Mouse (Mus musculus) embryonic facial prominence, embryonic 10.5 days (tissue): ENCODE measurements at regions not wholly inside any gene's neighbourhood (a gene's known extent, or its start where the extent isn't known, plus 50 kb on each side); places are given as distances from the start of the nearest gene placed in this dataset.
A peak's percentile ranks its signal among the peaks of the same experiment; 100 is the strongest.

Experiments used
- DNase-seq: peaks from one replicate; pipeline ENCODE4 v3.0.0-alpha.2; 2017; ENCODE audit warnings: low spot score
- H3K27ac ChIP-seq: fragments of 300-500 bp; sonication (generic); replicated peaks from 2 replicates; pipeline ENCODE4 v1.5.1; 2016; ENCODE audit warnings: mild to moderate bottlenecking
- H3K27me3 ChIP-seq: fragments of 300-500 bp; sonication (generic); replicated peaks from 2 replicates; pipeline ENCODE4 v1.6.1; 2016; ENCODE audit warnings: low read depth, mild to moderate bottlenecking; ENCODE audit not compliant: poor library complexity, severe bottlenecking
- H3K36me3 ChIP-seq: fragments of 300-500 bp; sonication (generic); replicated peaks from 2 replicates; pipeline ENCODE4 v1.6.1; 2016; ENCODE audit warnings: mild to moderate bottlenecking, moderate library complexity
- H3K4me1 ChIP-seq: fragments of 300-500 bp; sonication (generic); 2 replicates; pipeline ENCODE4 v1.6.1; 2016
- H3K4me3 ChIP-seq: fragments of 300-500 bp; sonication (generic); 2 replicates; pipeline ENCODE4 v1.5.1; 2016; ENCODE audit warnings: mild to moderate bottlenecking, moderate library complexity
- H3K9me3 ChIP-seq: fragments of 300-500 bp; sonication (generic); 2 replicates; pipeline ENCODE4 v1.6.1; 2016; ENCODE audit warnings: mild to moderate bottlenecking
- WGBS: fragments of 180-500 bp; shearing (Covaris S2); methylation state at CpG from one replicate; pipeline ENCODE4 v1.1.7; 2016; 5-methylcytosine and 5-hydroxymethylcytosine counted together

DNA sequence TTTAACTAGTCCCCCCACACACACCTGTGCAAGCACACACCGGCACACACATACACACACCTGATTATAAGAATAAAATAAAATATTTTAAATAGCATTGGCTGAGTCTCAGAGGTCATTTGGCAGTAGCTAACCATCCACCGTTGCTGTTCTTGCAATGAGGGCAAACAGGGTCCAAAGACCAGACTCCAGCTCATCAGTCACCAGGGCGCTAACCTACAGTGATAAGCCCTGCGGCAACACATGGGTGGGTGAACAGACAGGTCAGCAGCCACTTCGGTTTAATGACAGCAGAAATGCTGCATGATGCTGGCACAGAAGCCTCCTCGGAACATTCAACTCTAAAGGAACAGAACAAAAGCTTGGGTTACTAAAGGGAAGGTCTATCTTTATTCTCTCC lies 54.9 kb downstream of the Tas2r134 start:
- DNase-seq: no peak
- Histone ChIP-seq H3K36me3 (no peaks in the 10 kb centered on the region), H3K4me3 (no peak overlapping the region), H3K27me3 (no peaks in the 10 kb centered on the region), H3K27ac (no peak overlapping the region), H3K4me1 (peaks cover 19% of the 10 kb centered on the region), H3K9me3 (no peaks in the 10 kb centered on the region)
- WGBS: 90% methylated on average over 6 of the region's 6 CpGs

DNA sequence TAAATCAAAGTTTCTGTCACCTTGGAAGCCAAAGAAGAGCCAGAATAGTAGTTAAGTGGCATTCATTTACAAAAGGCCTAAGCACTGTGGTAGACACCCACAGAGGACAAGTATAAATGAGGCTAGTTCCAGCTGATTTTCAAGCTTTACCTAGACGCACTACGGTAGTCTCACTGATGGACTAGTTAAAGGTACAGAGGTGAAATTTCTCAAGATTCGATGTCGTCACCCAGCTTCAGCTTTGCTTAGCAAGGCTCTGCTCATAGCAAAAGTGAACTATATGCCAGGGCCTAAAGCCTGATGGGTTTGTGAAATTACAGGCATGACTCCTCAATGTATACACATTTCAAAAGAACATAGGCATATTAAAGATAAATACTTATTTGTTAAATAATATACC lies 55.4 kb downstream of the Tas2r134 start:
- no peaks in the 10 kb centered on the region for H3K27me3 ChIP-seq
- 95% methylated on average over 4 of the region's 4 CpGs for WGBS

DNA sequence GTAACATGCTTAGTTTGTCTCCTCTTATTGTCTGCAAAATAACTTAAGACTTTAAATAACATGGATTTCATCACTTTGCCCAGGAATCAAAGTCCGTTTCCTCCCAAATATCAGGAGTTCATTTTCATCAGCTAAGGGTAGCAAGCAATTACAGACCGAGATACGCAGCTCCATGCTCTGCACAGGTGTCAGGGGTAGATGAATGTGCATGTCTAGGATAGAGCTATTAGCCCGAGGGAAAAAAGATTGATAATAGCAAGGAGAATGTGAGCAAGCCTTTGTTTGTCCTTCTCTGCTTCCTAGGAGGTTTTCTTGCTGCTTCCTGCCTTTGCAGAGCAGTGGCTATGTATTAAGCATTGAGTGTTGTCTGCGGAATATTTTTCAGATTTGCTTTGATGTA lies 77.8 kb downstream of the Tas2r134 start:
- 0 out of 2 replicates have a peak, but pooled peaks cover 4% of the 10 kb centered on the region for H3K4me1 ChIP-seq
- H3K4me3 ChIP-seq: no peak overlapping the region
- no peaks in the 10 kb centered on the region for H3K27me3 ChIP-seq
- 76% methylated on average over 5 of the region's 5 CpGs for WGBS
- no peaks in the 10 kb centered on the region for H3K36me3 ChIP-seq
- no peaks in the 10 kb centered on the region for H3K9me3 ChIP-seq
- no peak overlapping the region for H3K27ac ChIP-seq
- no peak for DNase-seq

More for the DNA sequence above, 55.4 kb downstream of the Tas2r134 start:
- peaks cover 21% of the 10 kb centered on the region for H3K4me1 ChIP-seq
- no peaks in the 10 kb centered on the region for H3K9me3 ChIP-seq
- no peak overlapping the region for H3K4me3 ChIP-seq
- H3K27ac ChIP-seq: no peak overlapping the region
- H3K36me3 ChIP-seq: no peaks in the 10 kb centered on the region
- DNase-seq: no peak

DNA sequence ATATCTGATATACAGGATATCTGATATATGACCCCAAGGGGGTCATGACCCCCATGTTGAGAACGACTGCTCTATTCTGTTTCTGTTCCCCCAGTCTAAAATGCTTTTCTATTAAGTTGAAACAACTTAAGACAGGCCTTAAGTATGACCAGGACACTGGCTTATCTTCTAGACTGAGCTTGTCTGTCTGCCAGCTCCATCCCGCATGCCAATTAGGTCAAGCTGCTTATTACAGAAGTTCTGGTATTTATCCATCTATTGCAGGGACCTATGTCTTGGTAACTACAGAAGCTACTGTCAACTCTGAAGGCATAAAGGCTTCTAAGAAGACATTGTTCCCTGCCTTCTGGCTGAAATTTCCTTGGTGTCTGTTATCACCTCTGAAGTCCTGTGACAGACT lies 81.4 kb downstream of the Tas2r134 start:
- no peak for DNase-seq
- Histone ChIP-seq H3K9me3 (no peaks in the 10 kb centered on the region), H3K36me3 (no peaks in the 10 kb centered on the region), H3K4me3 (no peak overlapping the region), H3K27ac (no peak overlapping the region), H3K4me1 (0 out of 2 replicates have a peak, but pooled peaks cover 4% of the 10 kb centered on the region), H3K27me3 (no peaks in the 10 kb centered on the region)
- WGBS: 71% methylated on average over 2 of the region's 2 CpGs

DNA sequence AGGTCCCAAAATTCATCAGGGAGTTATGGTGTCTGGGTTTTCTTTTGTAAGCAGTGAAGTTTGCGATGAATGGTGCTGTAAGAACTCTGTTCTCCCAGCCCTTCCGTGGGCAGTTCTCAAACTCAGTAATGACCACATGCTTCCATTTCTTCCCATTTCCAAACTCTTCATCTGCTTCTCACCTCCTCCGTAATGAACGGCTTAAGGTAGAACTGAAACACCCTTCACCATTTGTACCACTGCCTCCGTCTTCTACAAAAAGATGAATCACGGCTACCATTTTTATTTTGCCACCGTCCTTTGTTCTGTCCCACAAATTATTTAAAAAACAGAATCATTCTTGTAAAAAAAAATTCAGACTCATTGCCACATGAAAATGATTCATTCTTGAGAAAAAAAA lies 85.3 kb downstream of the Tas2r134 start:
- H3K9me3 ChIP-seq: no peaks in the 10 kb centered on the region
- H3K27ac ChIP-seq: no peak overlapping the region
- no peaks in the 10 kb centered on the region for H3K4me1 ChIP-seq
- H3K27me3 ChIP-seq: no peaks in the 10 kb centered on the region
- no peaks in the 10 kb centered on the region for H3K36me3 ChIP-seq
- no peak overlapping the region for H3K4me3 ChIP-seq
- 93% methylated on average over 7 of the region's 7 CpGs for WGBS
- no peak for DNase-seq

DNA sequence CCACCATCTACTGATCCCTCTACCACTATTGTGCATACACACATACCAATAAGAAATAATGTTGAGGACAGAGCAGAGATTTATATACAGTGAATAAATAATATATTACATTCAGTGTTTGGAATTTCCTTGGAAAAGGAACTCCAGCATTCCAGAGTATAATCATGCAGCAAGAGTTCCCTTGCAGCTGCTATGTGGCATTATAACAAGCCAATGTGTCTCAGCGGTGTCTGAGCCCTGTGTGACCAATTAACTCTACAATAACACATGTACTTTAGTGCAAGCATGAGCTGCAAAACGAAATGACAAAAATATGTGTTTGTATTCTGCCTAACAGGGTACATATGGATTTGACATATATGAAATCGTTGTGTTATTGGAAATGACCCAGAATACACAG lies 103.5 kb downstream of the Tas2r134 start:
- Histone ChIP-seq H3K36me3 (no peaks in the 10 kb centered on the region), H3K27me3 (no peaks in the 10 kb centered on the region), H3K9me3 (no peaks in the 10 kb centered on the region), H3K4me1 (peaks cover 27% of the 10 kb centered on the region), H3K4me3 (no peak overlapping the region), H3K27ac (no peak overlapping the region)
- 70% methylated on average over 3 of the region's 3 CpGs for WGBS
- no peak for DNase-seq

DNA sequence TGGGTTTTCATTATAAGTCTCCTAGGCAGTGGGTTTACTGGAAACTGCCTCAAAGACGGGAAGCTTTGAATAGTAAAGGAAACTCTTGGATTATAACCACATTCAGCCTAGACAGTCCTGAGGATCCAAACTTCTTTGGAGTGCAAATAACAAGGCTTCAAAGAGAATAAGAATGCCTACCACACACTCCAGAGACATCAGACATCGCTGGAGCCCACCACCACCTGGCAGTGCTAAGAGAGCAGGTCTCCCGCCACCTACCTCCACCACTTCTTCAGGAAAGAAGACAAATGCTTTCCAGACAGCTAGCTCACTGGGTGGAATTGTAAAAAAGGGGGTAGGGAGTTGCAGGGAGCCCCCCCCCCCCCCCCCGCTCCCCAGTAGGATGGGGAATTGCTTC lies 104.4 kb downstream of the Tas2r134 start:
- H3K4me1 ChIP-seq: peaks cover 26% of the 10 kb centered on the region
- H3K4me3 ChIP-seq: no peak overlapping the region
- DNase-seq: peak; percentile 17
- H3K27me3 ChIP-seq: no peaks in the 10 kb centered on the region
- 0 out of 2 replicates have a peak overlapping the region, but pooled peaks have one; percentile 44 for H3K27ac ChIP-seq
- WGBS: 48% methylated on average over 4 of the region's 4 CpGs
- no peaks in the 10 kb centered on the region for H3K9me3 ChIP-seq
- no peaks in the 10 kb centered on the region for H3K36me3 ChIP-seq

DNA sequence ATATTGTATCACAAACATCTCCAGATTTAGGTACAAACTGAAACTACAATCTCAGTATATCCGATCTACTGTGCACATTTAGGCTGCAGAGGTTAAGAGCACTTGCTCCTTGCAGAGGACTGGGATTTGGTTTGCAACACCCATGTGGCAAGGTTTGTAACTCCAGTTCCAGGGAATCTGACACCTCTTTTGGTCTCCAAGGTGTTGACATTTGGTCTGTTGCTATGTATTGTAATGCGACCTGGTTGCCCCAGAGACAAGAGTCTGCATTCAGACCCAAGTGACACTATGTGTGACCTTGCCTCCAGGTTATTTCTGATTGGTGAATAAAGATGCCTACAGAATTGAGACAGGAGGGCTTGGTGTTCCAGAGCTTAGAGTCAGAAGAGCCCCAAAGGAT lies 105.0 kb downstream of the Tas2r134 start:
- no peak overlapping the region; the same call in 1 of the 2 replicates for H3K27ac ChIP-seq
- H3K27me3 ChIP-seq: no peaks in the 10 kb centered on the region

DNA sequence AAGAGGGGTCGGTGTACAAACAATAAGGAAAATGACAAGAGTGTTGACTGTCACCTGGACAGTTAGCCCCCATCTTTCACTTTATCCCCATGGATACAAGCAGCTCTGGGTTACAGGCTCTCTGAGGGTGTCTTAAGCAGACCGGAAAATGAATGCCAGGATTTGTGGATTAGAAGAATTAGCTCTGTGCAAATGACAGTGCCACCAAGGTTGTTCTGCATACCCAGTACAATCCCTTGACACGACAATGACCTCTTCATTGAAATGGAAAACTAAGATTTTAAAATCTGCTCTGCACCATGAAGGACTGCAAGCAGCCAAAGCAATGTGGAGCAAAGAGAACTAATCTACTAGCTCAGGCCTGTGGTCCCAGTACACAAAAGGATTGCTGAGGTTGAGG lies 105.9 kb downstream of the Tas2r134 start:
- no peak overlapping the region for H3K4me3 ChIP-seq
- WGBS: 60% methylated on average over 3 of the region's 3 CpGs
- peaks cover 28% of the 10 kb centered on the region for H3K4me1 ChIP-seq
- H3K36me3 ChIP-seq: no peaks in the 10 kb centered on the region
- no peaks in the 10 kb centered on the region for H3K27me3 ChIP-seq
- no peak for DNase-seq
- no peaks in the 10 kb centered on the region for H3K9me3 ChIP-seq
- H3K27ac ChIP-seq: no peak overlapping the region

More for the DNA sequence above, 105.0 kb downstream of the Tas2r134 start:
- H3K4me1 ChIP-seq: peaks cover 28% of the 10 kb centered on the region
- peak; percentile 28 for DNase-seq
- H3K9me3 ChIP-seq: no peaks in the 10 kb centered on the region
- H3K36me3 ChIP-seq: no peaks in the 10 kb centered on the region
- WGBS: 30% methylated on average over 2 of the region's 2 CpGs
- no peak overlapping the region for H3K4me3 ChIP-seq

DNA sequence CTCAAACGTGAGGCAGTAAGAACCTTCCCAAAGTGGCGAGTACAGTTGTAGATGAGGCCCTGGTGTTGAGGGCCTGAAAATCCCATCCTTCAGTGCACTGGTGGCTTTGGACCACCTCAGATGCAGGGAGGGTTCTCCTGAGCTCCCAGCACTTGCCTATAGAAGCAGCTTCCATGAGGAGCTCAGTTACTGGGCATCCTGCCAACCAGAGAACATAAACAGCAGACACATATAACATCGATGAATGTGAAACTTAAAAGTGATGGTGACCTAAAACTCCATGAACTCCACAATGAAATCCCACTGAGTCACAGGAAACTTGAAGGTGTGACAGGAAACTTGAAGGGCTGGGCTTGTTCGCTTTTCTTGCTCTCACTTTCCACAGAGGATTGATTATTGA lies 109.1 kb downstream of the Tas2r134 start:
- Histone ChIP-seq H3K36me3 (no peaks in the 10 kb centered on the region), H3K4me3 (no peak overlapping the region), H3K9me3 (no peaks in the 10 kb centered on the region), H3K4me1 (peaks cover 28% of the 10 kb centered on the region), H3K27me3 (no peaks in the 10 kb centered on the region), H3K27ac (no peak overlapping the region)
- DNase-seq: no peak
- WGBS: 87% methylated on average over 4 of the region's 4 CpGs

DNA sequence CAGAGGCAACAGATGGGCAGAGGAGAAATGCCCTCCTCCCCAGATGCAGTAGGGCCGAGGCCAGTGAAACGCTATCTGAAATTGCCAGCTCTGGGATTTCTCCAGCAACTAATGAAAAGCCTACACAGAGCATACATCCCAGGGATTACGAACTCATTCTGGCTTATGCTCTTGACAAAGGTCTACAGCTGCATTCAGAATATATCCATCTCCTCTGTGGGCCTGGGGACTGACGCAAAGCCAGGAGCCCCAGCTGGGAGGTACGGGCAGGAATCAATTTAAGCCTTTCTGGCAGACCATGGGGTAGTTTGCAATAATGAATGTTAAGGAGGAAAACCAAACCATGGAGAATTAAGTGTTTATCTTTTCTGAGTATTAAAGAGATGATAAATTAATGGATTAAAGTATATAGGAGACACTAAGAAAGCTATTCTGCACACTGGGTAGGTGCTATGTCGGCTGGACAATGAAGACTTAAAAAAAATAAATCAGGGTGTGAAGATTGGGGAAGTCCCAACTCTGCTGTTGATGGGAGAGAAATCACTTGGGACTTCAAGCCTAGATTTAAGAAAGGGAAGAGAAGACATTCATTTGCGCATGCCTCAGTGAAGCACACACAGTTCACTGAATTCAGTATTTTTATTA lies 120.5 kb downstream of the Tas2r134 start:
- Histone ChIP-seq H3K4me1 (no peaks in the 10 kb centered on the region), H3K27me3 (no peaks in the 10 kb centered on the region), H3K9me3 (no peaks in the 10 kb centered on the region), H3K36me3 (no peaks in the 10 kb centered on the region), H3K27ac (no peak overlapping the region), H3K4me3 (no peak overlapping the region)
- WGBS: 88% methylated on average over 7 of the region's 7 CpGs
- no peak for DNase-seq

DNA sequence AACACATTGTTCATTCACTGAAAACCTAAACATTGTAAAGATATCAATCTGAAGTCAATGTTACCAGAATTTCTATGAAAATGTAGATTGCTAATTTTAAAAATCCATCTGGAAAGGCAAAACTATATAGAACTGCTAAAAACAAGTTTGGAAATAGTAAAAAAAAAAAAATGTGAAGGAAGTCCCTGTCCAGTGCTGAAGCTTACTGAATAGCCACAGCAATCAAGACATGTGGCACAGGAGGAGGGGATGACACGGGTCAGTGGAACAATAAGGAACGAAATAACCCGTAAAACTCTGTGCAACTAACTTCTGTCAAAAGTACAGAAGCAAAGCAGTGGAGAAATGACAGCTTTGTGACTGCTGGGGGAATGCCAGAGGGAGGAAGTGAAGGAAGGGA lies 121.9 kb downstream of the Tas2r134 start:
- DNase-seq: no peak
- H3K36me3 ChIP-seq: no peaks in the 10 kb centered on the region
- no peaks in the 10 kb centered on the region for H3K9me3 ChIP-seq
- WGBS: 54% methylated on average over 3 of the region's 3 CpGs
- H3K4me3 ChIP-seq: no peak overlapping the region
- no peaks in the 10 kb centered on the region for H3K27me3 ChIP-seq
- no peak overlapping the region for H3K27ac ChIP-seq
- peaks cover 8% of the 10 kb centered on the region for H3K4me1 ChIP-seq

DNA sequence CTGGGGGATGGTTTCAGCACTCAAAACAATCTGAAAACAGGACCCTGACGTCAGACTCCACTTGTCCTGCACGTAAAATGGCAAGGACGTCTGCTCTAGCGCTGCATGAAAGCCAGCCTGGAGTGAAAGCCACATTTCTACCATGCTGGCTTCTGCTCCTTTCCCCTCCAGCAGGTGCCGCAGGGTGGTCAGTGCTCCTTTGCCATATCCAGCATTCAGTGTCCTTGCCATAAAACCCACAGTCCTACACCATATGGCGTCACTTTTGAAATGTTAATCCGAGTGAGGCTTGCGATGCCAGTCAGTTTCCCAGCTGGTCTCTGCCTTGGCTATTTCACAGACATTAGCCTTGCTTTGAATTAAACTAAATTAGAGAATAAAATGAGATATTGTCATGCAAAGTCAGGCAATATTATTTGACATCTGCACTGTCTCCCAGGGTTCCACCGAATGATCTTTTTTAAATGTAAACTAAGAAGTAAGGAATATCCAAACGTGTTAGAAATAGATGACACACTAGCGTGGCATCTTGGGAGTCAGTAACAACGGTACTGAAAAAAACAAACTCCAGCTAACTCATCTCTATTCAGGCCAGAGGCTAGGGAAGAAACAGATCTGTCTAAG lies 125.7 kb downstream of the Tas2r134 start:
- no peaks in the 10 kb centered on the region for H3K27me3 ChIP-seq
- no peak overlapping the region for H3K4me3 ChIP-seq
- H3K4me1 ChIP-seq: peaks cover 8% of the 10 kb centered on the region
- 66% methylated on average over 12 of the region's 12 CpGs for WGBS
- no peaks in the 10 kb centered on the region for H3K36me3 ChIP-seq
- no peaks in the 10 kb centered on the region for H3K9me3 ChIP-seq
- H3K27ac ChIP-seq: 0 out of 2 replicates have a peak overlapping the region, but pooled peaks have one; percentile 30
- no peak for DNase-seq
